Mouse (Mus musculus): ENCODE results near the gene Limch1. TPM values are rescaled to one million over a fixed set of nuclear protein-coding genes. Genes with fewer than 3 reads are reported as not detected.

Limch1 gene
- polyA plus RNA-seq, 1 experiment = not detected

DNA sequence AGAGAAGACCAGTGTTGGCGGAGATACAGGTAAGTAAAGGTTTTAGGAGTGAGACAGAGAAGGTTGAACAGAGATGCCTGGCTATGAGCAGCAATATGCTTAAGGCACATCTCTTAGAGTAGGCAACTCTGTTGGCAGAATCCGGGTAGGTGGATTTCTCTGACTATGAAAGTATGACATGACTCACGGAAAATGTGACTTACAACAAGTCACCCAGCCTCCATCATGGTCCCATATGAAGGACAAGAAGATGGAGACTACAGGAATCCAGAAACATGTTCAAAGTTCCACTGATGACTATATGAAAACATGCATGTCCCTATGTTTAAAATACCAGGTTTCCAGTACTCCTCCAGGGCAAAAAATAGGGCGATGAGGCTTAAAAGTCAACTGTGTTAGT is 34.7 kb downstream of the Limch1 start:
- H3K27ac ChIP-seq (ENCODE audit: insufficient read depth, low read depth, low read length) = no peak overlapping the region
- no peak for TF ChIP-seq CTCF (IDR thresholded peaks at IDR 0.05; ENCODE audit: low read depth, low read length)
- no peak for TF ChIP-seq POLR2A (IDR thresholded peaks at IDR 0.05; ENCODE audit: borderline replicate concordance, low read depth, low read length)
- no peaks in the 10 kb centered on the region for H3K4me1 ChIP-seq (ENCODE audit: control insufficient read depth, insufficient read depth, low read length)
- no peak overlapping the region for H3K4me3 ChIP-seq (ENCODE audit: insufficient read depth, low read length)

DNA sequence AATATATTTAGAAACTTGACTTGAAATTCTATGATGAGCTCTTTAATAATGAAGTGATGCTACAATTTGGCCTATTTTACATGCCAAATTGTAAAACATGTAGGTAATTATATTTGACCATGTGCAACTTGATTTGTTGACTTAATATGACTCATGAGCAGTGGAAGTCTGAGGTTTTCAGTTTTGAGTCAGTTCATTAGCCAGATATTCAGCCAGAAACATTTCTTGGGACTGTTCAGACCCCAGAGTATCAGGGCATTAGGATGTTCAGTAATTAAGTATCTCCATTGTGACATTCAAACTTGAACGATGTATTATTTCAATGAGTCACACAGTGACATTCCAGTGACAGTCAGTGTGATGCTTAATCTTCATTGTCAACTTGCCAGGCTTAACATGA is 35.9 kb downstream of the Limch1 start:
- H3K4me3 ChIP-seq (ENCODE audit: insufficient read depth, low read length) = no peak overlapping the region
- TF ChIP-seq CTCF (IDR thresholded peaks at IDR 0.05; ENCODE audit: low read depth, low read length) = no peak
- no peak for TF ChIP-seq POLR2A (IDR thresholded peaks at IDR 0.05; ENCODE audit: borderline replicate concordance, low read depth, low read length)
- H3K27ac ChIP-seq (ENCODE audit: insufficient read depth, low read depth, low read length) = no peak overlapping the region
- H3K4me1 ChIP-seq (ENCODE audit: control insufficient read depth, insufficient read depth, low read length) = no peaks in the 10 kb centered on the region

DNA sequence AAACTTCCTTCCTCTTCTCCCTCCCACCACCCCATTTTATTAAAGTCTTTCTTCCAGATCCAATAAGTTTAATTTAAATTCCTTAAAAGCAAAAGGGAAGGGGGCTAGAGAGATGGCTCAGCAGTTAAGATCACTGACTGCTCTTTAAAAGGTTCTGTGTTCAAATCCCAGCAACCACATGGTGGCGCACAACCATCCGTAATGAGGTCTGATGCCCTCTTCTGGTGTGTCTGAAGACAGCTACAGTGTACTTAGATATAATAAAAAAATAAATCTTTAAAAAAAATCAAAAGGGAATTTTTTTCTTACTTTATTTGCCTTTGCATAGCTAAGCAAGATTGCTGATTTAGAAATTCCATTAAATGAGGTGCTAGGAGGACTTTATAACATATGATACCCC is 37.2 kb downstream of the Limch1 start:
- no peak overlapping the region for H3K4me3 ChIP-seq (ENCODE audit: insufficient read depth, low read length)
- no peak for TF ChIP-seq POLR2A (IDR thresholded peaks at IDR 0.05; ENCODE audit: borderline replicate concordance, low read depth, low read length)
- TF ChIP-seq CTCF (IDR thresholded peaks at IDR 0.05; ENCODE audit: low read depth, low read length) = no peak

DNA sequence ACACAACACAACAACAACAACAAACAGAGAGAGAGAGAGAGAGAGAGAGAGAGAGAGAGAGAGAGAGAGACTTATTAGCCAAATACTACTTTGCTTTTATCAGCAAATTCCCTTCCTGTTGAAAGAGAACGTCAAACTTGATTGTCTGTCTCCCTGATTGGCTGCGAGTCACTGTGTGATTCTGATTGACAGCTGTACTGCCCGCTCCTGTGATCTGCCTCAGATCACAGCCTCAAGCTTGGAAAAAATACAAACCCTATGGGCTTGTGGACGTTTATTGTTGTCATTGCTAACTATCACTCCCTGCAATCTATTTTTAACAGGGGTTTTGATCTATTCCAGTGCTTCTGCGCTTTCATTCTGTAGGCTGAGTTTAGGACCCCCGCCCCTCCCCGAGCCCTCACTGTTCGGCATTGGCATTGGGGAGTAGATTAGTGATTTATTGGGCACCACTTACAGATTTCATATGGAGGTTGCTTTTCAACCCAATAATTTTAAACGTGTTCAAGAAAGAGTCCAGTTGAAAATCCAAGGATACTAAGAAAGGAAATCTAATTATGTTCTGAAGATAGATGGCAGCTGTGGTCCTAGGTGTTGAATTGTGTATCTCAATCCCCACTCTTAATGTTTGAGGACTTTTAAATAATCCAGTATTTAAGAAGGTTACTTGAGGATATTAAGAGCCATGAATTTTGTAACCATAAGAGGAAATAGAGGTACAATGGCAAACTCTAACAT is 39.2 kb downstream of the Limch1 start:
- no peak overlapping the region for H3K27ac ChIP-seq (ENCODE audit: insufficient read depth, low read depth, low read length)
- TF ChIP-seq POLR2A (IDR thresholded peaks at IDR 0.05; ENCODE audit: borderline replicate concordance, low read depth, low read length) = no peak
- TF ChIP-seq CTCF (IDR thresholded peaks at IDR 0.05; ENCODE audit: low read depth, low read length) = no peak
- H3K4me3 ChIP-seq (ENCODE audit: insufficient read depth, low read length) = no peak overlapping the region
- H3K4me1 ChIP-seq (ENCODE audit: control insufficient read depth, insufficient read depth, low read length) = no peaks in the 10 kb centered on the region

More for the DNA sequence above, 37.2 kb downstream of the Limch1 start:
- H3K27ac ChIP-seq (ENCODE audit: insufficient read depth, low read depth, low read length) = no peak overlapping the region
- no peaks in the 10 kb centered on the region for H3K4me1 ChIP-seq (ENCODE audit: control insufficient read depth, insufficient read depth, low read length)

DNA sequence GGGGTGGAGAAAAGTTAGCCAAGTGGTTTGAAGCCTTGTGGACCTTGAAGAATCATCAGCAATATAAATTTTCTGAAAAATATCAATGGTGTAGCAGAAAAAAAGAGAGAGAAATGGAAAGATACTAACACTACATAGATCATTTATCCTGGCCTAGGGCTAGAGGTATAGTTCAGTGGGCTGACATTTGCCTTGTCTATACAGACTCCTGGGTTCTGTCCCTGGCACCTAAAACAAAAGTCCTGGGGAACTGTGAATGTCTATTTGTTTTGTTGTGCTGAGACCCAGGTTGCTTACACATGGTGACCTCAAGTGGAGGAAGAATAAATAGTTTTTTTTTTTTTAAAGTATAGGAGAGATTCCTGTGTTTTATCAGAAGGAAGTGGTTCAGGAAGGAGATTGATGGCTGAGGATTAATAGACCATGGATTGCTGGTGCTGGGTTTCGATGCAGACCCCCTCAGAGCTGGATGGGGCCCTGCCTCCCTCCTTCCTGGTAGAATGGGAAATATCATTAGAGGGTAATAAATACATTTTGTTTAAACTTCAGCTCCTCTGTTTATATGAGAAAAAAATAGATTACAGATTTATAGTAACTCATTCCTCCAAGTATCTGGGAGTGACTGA is 40.5 kb downstream of the Limch1 start:
- Histone ChIP-seq H3K4me3 (ENCODE audit: insufficient read depth, low read length) (no peak overlapping the region), H3K4me1 (ENCODE audit: control insufficient read depth, insufficient read depth, low read length) (no peaks in the 10 kb centered on the region), H3K27ac (ENCODE audit: insufficient read depth, low read depth, low read length) (no peak overlapping the region)
- TF ChIP-seq CTCF (IDR thresholded peaks at IDR 0.05; ENCODE audit: low read depth, low read length) (no peak), POLR2A (IDR thresholded peaks at IDR 0.05; ENCODE audit: borderline replicate concordance, low read depth, low read length) (no peak)

DNA sequence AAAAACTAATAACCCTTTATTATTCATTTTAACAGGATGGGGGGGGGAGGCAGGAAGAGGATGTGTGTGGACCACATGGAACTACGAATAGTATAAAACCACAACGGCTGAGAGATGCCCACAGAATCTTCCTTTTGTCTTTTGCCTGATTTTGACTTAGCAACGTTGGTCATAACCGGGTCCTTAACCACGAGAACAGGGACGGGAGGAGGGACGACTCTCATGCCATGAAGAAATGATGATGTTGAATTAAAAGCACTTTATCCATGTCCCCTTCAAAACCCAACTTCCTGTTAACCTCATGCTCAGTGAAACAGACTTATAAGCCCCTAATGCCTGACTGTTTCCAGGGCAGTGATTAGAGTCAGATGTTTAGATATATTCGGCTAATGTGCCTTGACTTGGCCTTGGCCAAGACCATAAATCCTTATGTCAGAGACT is 41.0 kb downstream of the Limch1 start:
- H3K4me3 ChIP-seq (ENCODE audit: insufficient read depth, low read length) = no peak overlapping the region
- no peak overlapping the region for H3K27ac ChIP-seq (ENCODE audit: insufficient read depth, low read depth, low read length)
- no peak for TF ChIP-seq POLR2A (IDR thresholded peaks at IDR 0.05; ENCODE audit: borderline replicate concordance, low read depth, low read length)
- H3K4me1 ChIP-seq (ENCODE audit: control insufficient read depth, insufficient read depth, low read length) = no peaks in the 10 kb centered on the region

DNA sequence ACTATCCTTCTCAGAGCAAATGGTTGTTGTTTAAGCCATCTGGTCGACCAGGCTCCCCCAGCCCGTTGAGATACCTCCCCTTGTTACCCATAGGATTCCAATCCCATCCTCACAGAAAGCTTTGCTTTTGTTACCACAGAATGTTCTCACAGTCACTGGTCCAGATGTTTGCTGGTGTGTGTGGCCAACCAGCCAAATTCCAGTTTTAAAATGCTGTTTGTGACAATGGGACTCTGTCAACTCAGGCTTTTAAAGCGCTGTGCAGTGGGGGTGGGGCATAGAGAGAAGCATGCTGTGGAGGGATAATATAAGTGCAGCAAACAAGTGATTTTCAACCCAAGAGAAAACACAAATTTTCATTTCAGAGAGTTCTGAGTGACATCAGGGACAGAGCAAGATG is 43.4 kb downstream of the Limch1 start:
- no peak overlapping the region for H3K4me3 ChIP-seq (ENCODE audit: insufficient read depth, low read length)
- H3K27ac ChIP-seq (ENCODE audit: insufficient read depth, low read depth, low read length) = no peak overlapping the region
- H3K4me1 ChIP-seq (ENCODE audit: control insufficient read depth, insufficient read depth, low read length) = no peaks in the 10 kb centered on the region
- TF ChIP-seq CTCF (IDR thresholded peaks at IDR 0.05; ENCODE audit: low read depth, low read length) (no peak), POLR2A (IDR thresholded peaks at IDR 0.05; ENCODE audit: borderline replicate concordance, low read depth, low read length) (no peak)

DNA sequence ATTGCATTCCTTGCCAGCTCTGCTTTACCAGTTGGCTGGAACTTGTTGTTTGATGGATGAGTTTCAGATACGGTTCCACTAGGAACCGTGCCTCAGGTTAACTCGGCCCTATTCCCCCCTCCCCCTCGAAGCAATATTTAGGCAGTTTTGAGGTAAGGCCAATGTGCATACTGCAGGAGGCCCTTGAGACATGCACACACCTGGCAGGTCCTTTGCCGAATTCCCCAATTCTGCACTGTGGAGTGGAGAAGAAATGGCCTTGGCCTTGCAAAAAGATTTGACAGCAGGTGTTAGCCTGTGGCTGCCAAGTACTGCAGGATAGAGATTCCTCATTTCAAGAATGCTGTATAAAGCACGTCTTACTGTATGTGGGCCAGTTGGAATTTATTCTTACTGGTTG is 45.5 kb downstream of the Limch1 start:
- no peak for TF ChIP-seq CTCF (IDR thresholded peaks at IDR 0.05; ENCODE audit: low read depth, low read length)
- no peak for TF ChIP-seq POLR2A (IDR thresholded peaks at IDR 0.05; ENCODE audit: borderline replicate concordance, low read depth, low read length)
- no peak overlapping the region for H3K4me3 ChIP-seq (ENCODE audit: insufficient read depth, low read length)

DNA sequence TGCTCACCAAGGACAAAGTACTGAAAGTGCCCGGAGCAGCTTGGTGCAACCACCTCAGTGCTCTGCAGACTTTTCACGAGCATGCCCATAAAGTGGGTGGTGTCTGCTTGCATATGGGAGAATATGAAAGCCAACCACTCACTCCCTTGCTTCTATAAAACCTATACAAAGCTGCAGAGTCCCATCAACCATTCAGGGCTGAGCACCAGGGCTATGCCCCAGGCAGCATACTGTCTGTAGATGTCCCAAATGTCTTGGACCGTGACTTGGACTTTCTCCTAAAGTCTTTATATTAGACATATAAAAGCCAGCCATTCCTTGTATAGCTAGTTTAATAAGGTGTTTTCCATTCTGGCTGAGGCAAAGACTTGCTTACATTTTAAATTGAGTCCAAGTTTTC is 47.6 kb downstream of the Limch1 start:
- Histone ChIP-seq H3K4me1 (ENCODE audit: control insufficient read depth, insufficient read depth, low read length) (no peaks in the 10 kb centered on the region), H3K4me3 (ENCODE audit: insufficient read depth, low read length) (no peak overlapping the region), H3K27ac (ENCODE audit: insufficient read depth, low read depth, low read length) (no peak overlapping the region)
- TF ChIP-seq CTCF (IDR thresholded peaks at IDR 0.05; ENCODE audit: low read depth, low read length) (no peak), POLR2A (IDR thresholded peaks at IDR 0.05; ENCODE audit: borderline replicate concordance, low read depth, low read length) (no peak)

More for the DNA sequence above, 45.5 kb downstream of the Limch1 start:
- no peak overlapping the region for H3K27ac ChIP-seq (ENCODE audit: insufficient read depth, low read depth, low read length)
- H3K4me1 ChIP-seq (ENCODE audit: control insufficient read depth, insufficient read depth, low read length) = no peaks in the 10 kb centered on the region

DNA sequence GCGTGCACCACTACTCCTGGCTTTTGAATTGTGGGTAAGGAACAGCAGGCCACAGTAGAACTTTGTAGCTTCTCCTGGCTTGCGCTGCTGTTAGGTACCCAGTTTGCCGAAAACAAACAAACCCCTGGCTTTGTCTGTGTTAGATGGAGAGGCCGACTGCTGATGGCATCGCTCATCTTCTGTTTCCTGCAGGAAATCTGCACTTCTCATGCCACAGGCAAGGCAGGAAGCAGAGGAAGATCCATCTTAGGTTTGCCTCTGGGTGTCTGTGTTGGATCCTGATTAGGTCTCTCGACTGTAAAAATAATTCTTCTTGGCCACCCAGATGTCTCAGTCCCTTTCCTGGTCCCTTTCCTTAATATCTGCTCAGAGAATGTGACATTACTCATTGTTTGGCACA is 51.7 kb downstream of the Limch1 start:
- Histone ChIP-seq H3K4me1 (ENCODE audit: control insufficient read depth, insufficient read depth, low read length) (no peaks in the 10 kb centered on the region), H3K27ac (ENCODE audit: insufficient read depth, low read depth, low read length) (no peak overlapping the region), H3K4me3 (ENCODE audit: insufficient read depth, low read length) (no peak overlapping the region)
- TF ChIP-seq CTCF (IDR thresholded peaks at IDR 0.05; ENCODE audit: low read depth, low read length) (no peak), POLR2A (IDR thresholded peaks at IDR 0.05; ENCODE audit: borderline replicate concordance, low read depth, low read length) (no peak)

Measured in bone marrow macrophage, adult 2 months (primary cell).